Mouse (Mus musculus): ENCODE measurements at regions not wholly inside any gene's neighbourhood (a gene's known extent, or its start where the extent isn't known, plus 50 kb on each side); places are given as distances from the start of the nearest gene placed in this dataset.

- Histone ChIP-seq H3K9ac (ENCODE audit: low read length) (no peak overlapping the region), H3K4me3 (ENCODE audit: low read depth, low read length) (no peak overlapping the region), H3K4me2 (ENCODE audit: low read depth, low read length, severe bottlenecking) (no peak overlapping the region), H3K4me1 (replicated peaks; ENCODE audit: control insufficient read depth, insufficient read depth, low read length) (no peaks in the 10 kb centered on the region), H3K27ac (ENCODE audit: low read depth, low read length) (no peak overlapping the region), H3K27me3 (ENCODE audit: control insufficient read depth, insufficient read depth, low read length) (no peaks in the 10 kb centered on the region), H3K9me3 (ENCODE audit: control insufficient read depth, low read length) (no peaks in the 10 kb centered on the region; the same call in 1 of the 2 replicates), H3K36me3 (ENCODE audit: control insufficient read depth, insufficient read depth, low read length) (no peaks in the 10 kb centered on the region)
- WGBS = 79% methylated on average over 5 of the region's 5 CpGs
- DNase-seq (ENCODE audit: low spot score) (no peak), ATAC-seq (replicated peaks; ENCODE audit: low FRiP score) (no peak)
Observed at GRCm38 (mm10) chr11:19737807-19738206, 186.4 kb upstream of the Spred2 start.

GRCm38 (mm10) chr11:19739527-19740151 is 184.5 kb upstream of the Spred2 start:
- Histone ChIP-seq H3K27ac (ENCODE audit: low read depth, low read length) (no peak overlapping the region), H3K36me3 (ENCODE audit: control insufficient read depth, insufficient read depth, low read length) (no peaks in the 10 kb centered on the region), H3K27me3 (ENCODE audit: control insufficient read depth, insufficient read depth, low read length) (no peaks in the 10 kb centered on the region), H3K4me2 (ENCODE audit: low read depth, low read length, severe bottlenecking) (no peak overlapping the region), H3K9me3 (ENCODE audit: control insufficient read depth, low read length) (no peaks in the 10 kb centered on the region), H3K9ac (ENCODE audit: low read length) (no peak overlapping the region), H3K4me1 (replicated peaks; ENCODE audit: control insufficient read depth, insufficient read depth, low read length) (no peaks in the 10 kb centered on the region), H3K4me3 (ENCODE audit: low read depth, low read length) (no peak overlapping the region)
- no peak for DNase-seq (ENCODE audit: low spot score)
- no peak for ATAC-seq (replicated peaks; ENCODE audit: low FRiP score)
- 76% methylated on average over 9 of the region's 9 CpGs for WGBS

GRCm38 (mm10) chr11:19740562-19740961 is 183.6 kb upstream of the Spred2 start:
- Histone ChIP-seq H3K9me3 (ENCODE audit: control insufficient read depth, low read length) (no peaks in the 10 kb centered on the region), H3K36me3 (ENCODE audit: control insufficient read depth, insufficient read depth, low read length) (no peaks in the 10 kb centered on the region), H3K27ac (ENCODE audit: low read depth, low read length) (no peak overlapping the region), H3K9ac (ENCODE audit: low read length) (no peak overlapping the region), H3K4me3 (ENCODE audit: low read depth, low read length) (no peak overlapping the region), H3K4me2 (ENCODE audit: low read depth, low read length, severe bottlenecking) (no peak overlapping the region), H3K4me1 (replicated peaks; ENCODE audit: control insufficient read depth, insufficient read depth, low read length) (no peaks in the 10 kb centered on the region), H3K27me3 (ENCODE audit: control insufficient read depth, insufficient read depth, low read length) (no peaks in the 10 kb centered on the region)
- no peak for ATAC-seq (replicated peaks; ENCODE audit: low FRiP score)
- no peak for DNase-seq (ENCODE audit: low spot score)
- 88% methylated on average over 3 of the region's 3 CpGs for WGBS

DNA sequence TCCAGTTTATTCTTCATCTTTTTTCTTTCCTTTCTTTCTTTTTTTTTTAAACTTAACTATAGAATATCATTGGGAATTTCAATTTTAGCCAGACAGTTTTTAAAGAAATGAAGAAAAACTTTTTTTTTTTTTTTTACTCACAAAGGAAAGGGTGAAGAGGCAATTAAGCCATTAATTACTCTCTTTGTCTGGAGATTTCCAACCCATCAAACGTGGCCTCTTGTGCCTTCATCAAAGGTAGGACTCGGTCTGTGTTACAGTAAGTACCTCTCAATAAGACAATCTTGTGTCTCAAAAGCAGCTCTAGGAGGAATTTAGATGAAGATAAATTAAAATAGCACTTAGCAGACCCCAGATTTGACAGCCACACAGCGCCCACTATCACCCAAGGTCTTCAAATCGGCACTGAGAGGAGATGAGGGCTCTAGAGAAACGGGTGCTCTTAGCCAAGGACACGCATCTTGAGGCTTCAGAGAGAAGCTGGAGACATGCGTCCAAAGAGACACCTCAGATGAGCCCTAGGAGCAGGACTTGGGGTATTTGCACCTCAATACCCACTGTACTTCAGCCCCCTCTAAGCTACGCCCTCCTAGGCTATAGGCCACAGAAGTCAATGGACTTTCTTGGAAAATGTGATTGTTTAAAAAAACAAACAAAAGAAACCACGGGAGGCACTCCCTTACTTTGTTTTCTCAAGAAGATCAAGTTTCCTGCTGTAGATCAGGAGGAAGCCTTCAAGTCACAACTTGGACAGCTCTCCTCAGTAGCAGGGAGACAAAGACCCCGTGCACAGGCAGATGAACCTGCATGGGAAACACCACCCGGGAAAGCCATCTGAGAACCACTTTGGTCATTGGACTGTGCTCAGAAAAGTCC is 176.8 kb upstream of the Spred2 start:
- no peak overlapping the region for H3K27ac ChIP-seq (ENCODE audit: low read depth, low read length)
- no peak for ATAC-seq (replicated peaks; ENCODE audit: low FRiP score)
- H3K4me3 ChIP-seq (ENCODE audit: low read depth, low read length) = no peak overlapping the region
- 47% methylated on average over 11 of the region's 11 CpGs for WGBS
- H3K27me3 ChIP-seq (ENCODE audit: control insufficient read depth, insufficient read depth, low read length) = no peaks in the 10 kb centered on the region
- no peaks in the 10 kb centered on the region for H3K9me3 ChIP-seq (ENCODE audit: control insufficient read depth, low read length)
- no peaks in the 10 kb centered on the region for H3K4me1 ChIP-seq (replicated peaks; ENCODE audit: control insufficient read depth, insufficient read depth, low read length)
- no peak overlapping the region for H3K4me2 ChIP-seq (ENCODE audit: low read depth, low read length, severe bottlenecking)
- no peak overlapping the region for H3K9ac ChIP-seq (ENCODE audit: low read length)
- DNase-seq (ENCODE audit: low spot score) = no peak
- H3K36me3 ChIP-seq (ENCODE audit: control insufficient read depth, insufficient read depth, low read length) = no peaks in the 10 kb centered on the region

DNA sequence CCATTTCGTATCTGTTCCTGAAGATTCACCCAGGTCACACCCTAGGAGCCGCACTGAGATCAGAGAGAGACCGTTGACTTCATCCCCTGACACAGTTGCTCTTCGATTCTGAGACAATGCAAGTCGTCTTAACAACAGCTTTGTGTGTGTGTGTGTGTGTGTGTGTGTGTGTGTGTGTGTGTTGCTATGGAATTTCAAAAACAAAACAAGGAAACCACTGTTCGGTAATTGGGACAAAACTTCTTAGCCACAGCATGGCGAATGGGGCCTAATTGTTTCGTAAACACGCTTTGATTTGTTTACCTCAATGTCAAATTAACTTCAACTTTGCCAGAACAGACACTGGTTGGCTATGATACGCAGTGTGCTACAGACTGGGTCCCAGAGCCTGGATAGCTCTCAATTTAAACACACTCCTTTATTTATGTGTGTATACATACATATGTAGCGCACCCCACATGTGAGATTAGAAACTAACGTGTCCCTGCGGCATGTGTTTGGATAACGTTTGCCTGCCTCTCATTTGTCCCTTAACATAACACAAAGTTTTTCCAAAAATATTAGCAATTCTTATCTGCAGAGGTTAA is 176.1 kb upstream of the Spred2 start:
- WGBS = 67% methylated on average over 14 of the region's 14 CpGs
- H3K9me3 ChIP-seq (ENCODE audit: control insufficient read depth, low read length) = no peaks in the 10 kb centered on the region
- H3K36me3 ChIP-seq (ENCODE audit: control insufficient read depth, insufficient read depth, low read length) = no peaks in the 10 kb centered on the region
- no peak overlapping the region for H3K9ac ChIP-seq (ENCODE audit: low read length)
- no peaks in the 10 kb centered on the region for H3K4me1 ChIP-seq (replicated peaks; ENCODE audit: control insufficient read depth, insufficient read depth, low read length)
- H3K27ac ChIP-seq (ENCODE audit: low read depth, low read length) = no peak overlapping the region
- H3K27me3 ChIP-seq (ENCODE audit: control insufficient read depth, insufficient read depth, low read length) = no peaks in the 10 kb centered on the region
- H3K4me3 ChIP-seq (ENCODE audit: low read depth, low read length) = no peak overlapping the region
- ATAC-seq (replicated peaks; ENCODE audit: low FRiP score) (no peak), DNase-seq (ENCODE audit: low spot score) (no peak)
- no peak overlapping the region for H3K4me2 ChIP-seq (ENCODE audit: low read depth, low read length, severe bottlenecking)

DNA sequence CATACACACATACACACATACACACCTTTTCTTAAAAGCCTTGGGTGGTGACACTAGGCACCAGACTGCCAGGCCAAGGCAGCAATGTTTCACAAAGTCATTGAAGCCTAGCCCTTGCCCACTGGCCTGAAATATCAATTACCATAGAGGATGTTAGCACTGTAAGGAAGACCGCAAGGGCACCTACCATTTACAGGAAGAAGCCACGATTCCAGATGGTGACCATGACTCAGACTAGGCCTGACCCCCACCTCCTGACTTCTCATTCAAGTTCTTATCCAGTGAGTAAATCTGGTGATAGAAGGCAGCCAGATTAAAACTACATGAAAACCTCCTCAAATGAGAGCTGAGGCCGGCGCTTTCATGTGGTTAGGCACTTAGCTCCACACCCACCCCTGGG is 165.3 kb upstream of the Spred2 start:
- Histone ChIP-seq H3K4me1 (replicated peaks; ENCODE audit: control insufficient read depth, insufficient read depth, low read length) (0 out of 2 replicates have a peak, but pooled peaks cover 1% of the 10 kb centered on the region), H3K36me3 (ENCODE audit: control insufficient read depth, insufficient read depth, low read length) (no peaks in the 10 kb centered on the region), H3K4me3 (ENCODE audit: low read depth, low read length) (no peak overlapping the region), H3K27me3 (ENCODE audit: control insufficient read depth, insufficient read depth, low read length) (peaks cover 3% of the 10 kb centered on the region; the same call in 1 of the 2 replicates), H3K4me2 (ENCODE audit: low read depth, low read length, severe bottlenecking) (no peak overlapping the region), H3K27ac (ENCODE audit: low read depth, low read length) (no peak overlapping the region), H3K9me3 (ENCODE audit: control insufficient read depth, low read length) (no peaks in the 10 kb centered on the region), H3K9ac (ENCODE audit: low read length) (no peak overlapping the region)
- no peak for ATAC-seq (replicated peaks; ENCODE audit: low FRiP score)
- DNase-seq (ENCODE audit: low spot score) = no peak
- WGBS = 88% methylated on average over 4 of the region's 4 CpGs

DNA sequence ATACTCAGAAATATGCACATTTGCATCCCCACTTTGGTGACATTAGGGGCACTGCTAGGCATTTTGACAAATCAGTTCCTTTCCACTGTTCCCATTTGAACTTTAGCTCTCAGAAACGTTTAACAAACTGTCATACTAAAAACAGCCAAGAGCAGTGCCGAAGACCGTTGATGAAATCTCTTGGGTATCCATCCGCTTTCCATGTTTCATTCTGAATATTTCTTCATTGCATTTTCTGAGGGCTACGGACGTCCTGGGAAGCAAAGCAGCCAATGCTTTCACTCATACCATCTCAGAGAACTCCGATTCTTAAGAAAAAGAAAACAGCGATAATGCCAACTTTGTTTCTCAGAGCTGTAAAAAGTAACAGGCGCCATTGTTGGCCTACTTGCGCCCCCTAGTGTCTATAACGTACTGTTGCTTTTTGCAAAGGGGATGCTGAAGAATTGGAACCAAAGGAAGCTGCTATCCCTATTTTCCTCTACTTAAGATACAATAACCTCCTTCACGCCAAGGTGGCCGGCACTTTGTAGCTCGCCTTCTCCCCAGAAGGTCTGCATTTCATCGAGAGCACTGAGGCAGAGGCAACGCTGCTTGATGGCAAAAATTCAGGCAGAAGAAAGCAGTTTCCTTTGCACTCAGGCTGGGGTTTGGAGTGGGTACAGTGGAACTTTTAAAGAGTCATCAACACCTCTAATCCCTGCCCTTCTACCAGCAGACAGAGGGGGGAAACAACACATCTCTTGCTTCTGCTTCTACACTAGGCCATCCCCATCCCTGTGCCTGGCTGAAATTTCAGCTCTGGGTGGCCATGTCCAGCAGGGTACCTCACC is 163.1 kb upstream of the Spred2 start:
- Histone ChIP-seq H3K27me3 (ENCODE audit: control insufficient read depth, insufficient read depth, low read length) (peaks cover 3% of the 10 kb centered on the region; the same call in 1 of the 2 replicates), H3K4me2 (ENCODE audit: low read depth, low read length, severe bottlenecking) (no peak overlapping the region), H3K36me3 (ENCODE audit: control insufficient read depth, insufficient read depth, low read length) (no peaks in the 10 kb centered on the region), H3K9me3 (ENCODE audit: control insufficient read depth, low read length) (no peaks in the 10 kb centered on the region), H3K9ac (ENCODE audit: low read length) (no peak overlapping the region), H3K4me1 (replicated peaks; ENCODE audit: control insufficient read depth, insufficient read depth, low read length) (peaks cover 5% of the 10 kb centered on the region; the same call in 1 of the 2 replicates), H3K27ac (ENCODE audit: low read depth, low read length) (no peak overlapping the region), H3K4me3 (ENCODE audit: low read depth, low read length) (no peak overlapping the region)
- DNase-seq (ENCODE audit: low spot score) = peak; percentile 72
- ATAC-seq (replicated peaks; ENCODE audit: low FRiP score) = peak; percentile 29; the same call in 1 of the 2 replicates
- 20% methylated on average over 16 of the region's 16 CpGs for WGBS

DNA sequence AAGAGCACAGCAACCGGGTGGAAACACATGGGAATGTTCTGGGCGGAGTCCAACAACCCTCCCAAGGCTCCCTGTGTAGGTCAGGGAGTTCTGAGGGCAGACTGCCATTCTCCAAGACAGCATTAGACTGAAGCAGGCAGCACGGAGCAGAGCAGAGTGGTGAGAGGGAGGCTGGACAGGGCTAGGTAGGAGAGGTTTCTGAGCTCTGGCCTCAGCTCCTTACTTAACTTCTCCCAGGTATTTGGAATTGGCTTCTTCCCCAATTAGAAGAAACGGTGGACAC is 162.5 kb upstream of the Spred2 start:
- ATAC-seq (replicated peaks; ENCODE audit: low FRiP score) = peak; percentile 38; the same call in 1 of the 2 replicates
- no peak for DNase-seq (ENCODE audit: low spot score)
- H3K4me1 ChIP-seq (replicated peaks; ENCODE audit: control insufficient read depth, insufficient read depth, low read length) = peaks cover 5% of the 10 kb centered on the region; the same call in 1 of the 2 replicates

More for the DNA sequence above, 162.5 kb upstream of the Spred2 start:
- no peak overlapping the region for H3K27ac ChIP-seq (ENCODE audit: low read depth, low read length)
- no peaks in the 10 kb centered on the region for H3K36me3 ChIP-seq (ENCODE audit: control insufficient read depth, insufficient read depth, low read length)
- H3K9me3 ChIP-seq (ENCODE audit: control insufficient read depth, low read length) = no peaks in the 10 kb centered on the region
- no peak overlapping the region for H3K9ac ChIP-seq (ENCODE audit: low read length)
- H3K27me3 ChIP-seq (ENCODE audit: control insufficient read depth, insufficient read depth, low read length) = peaks cover 3% of the 10 kb centered on the region; the same call in 1 of the 2 replicates
- H3K4me2 ChIP-seq (ENCODE audit: low read depth, low read length, severe bottlenecking) = no peak overlapping the region
- no peak overlapping the region for H3K4me3 ChIP-seq (ENCODE audit: low read depth, low read length)
- 45% methylated on average over 4 of the region's 4 CpGs for WGBS
